26 mouse cellular contexts compared by ENCODE assay signal in genomic region chr15:63060826-63061225, GRCm38 (mm10).
"Had no signal": no experiment of that assay in that cellular context is flagged by ENCODE, and none has a peak within 500 bp of the region (broad histone marks: within the 10 kb centered on the region; RNA-seq: fewer than 3 reads in every experiment).

No protein-coding gene starts in this region.

- H3K27me3 ChIP-seq: embryonic facial prominence, embryonic 12.5 days; embryonic facial prominence, embryonic 13.5 days; embryonic facial prominence, embryonic 15.5 days; forebrain, embryonic 12.5 days; forebrain, embryonic 13.5 days; forebrain, embryonic 15.5 days had no signal

- DNase-seq: cerebellum, postnatal 10 days; cerebellum, postnatal 14 days; cerebellum, postnatal 25 days; cerebellum, postnatal 36 days; embryo, embryonic 11 days; forebrain, postnatal 0 days; gastrocnemius, adult 2 months; gastrocnemius, postnatal 10 days; gastrocnemius, postnatal 14 days; gastrocnemius, postnatal 25 days; gastrocnemius, postnatal 36 days; heart, adult 11 months; heart, adult 18-20 months; heart, adult 2 months had no signal

- H3K4me2 ChIP-seq: embryonic facial prominence, embryonic 12.5 days; embryonic facial prominence, embryonic 13.5 days; embryonic facial prominence, embryonic 15.5 days; forebrain, embryonic 12.5 days; forebrain, embryonic 13.5 days; forebrain, embryonic 15.5 days had no signal

- ATAC-seq: forebrain, embryonic 13.5 days; forebrain, embryonic 14.5 days; forebrain, embryonic 15.5 days; forebrain, embryonic 16.5 days; forebrain, postnatal 0 days had no signal

- H3K36me3 ChIP-seq: embryonic facial prominence, embryonic 10.5 days; embryonic facial prominence, embryonic 12.5 days; embryonic facial prominence, embryonic 13.5 days; embryonic facial prominence, embryonic 15.5 days; forebrain, embryonic 10.5 days; forebrain, embryonic 12.5 days; forebrain, embryonic 15.5 days; heart, embryonic 10.5 days had no signal

- H3K4me3 ChIP-seq: embryonic facial prominence, embryonic 10.5 days; embryonic facial prominence, embryonic 12.5 days; embryonic facial prominence, embryonic 13.5 days; embryonic facial prominence, embryonic 15.5 days; erythroblast, embryonic 14.5 days; forebrain, embryonic 10.5 days; forebrain, embryonic 12.5 days; forebrain, embryonic 13.5 days; forebrain, embryonic 15.5 days; gastrocnemius, adult 2 months; heart, adult 2 months; heart, embryonic 10.5 days had no signal
